Mouse (Mus musculus) intestine, postnatal 0 days (tissue): Measurements from ENCODE around the gene Olfr390. TPM values are rescaled to one million over a fixed set of nuclear protein-coding genes. Genes with fewer than 3 reads are reported as not detected.

ENCODE experiments used
- ATAC-seq: fragments of 200-750 bp; cut with Nextera tagmentation; 2 replicates; pipeline ENCODE4 v1.8.0; 2017; ENCODE audit warnings: mild to moderate bottlenecking, moderate TSS enrichment, moderate library complexity
- H3K27ac ChIP-seq: fragments of 300-500 bp; sonication (generic); 2 replicates; pipeline ENCODE4 v1.5.1; 2014; ENCODE audit warnings: mild to moderate bottlenecking, low read depth, low read length, moderate library complexity
- H3K27me3 ChIP-seq: fragments of 300-500 bp; sonication (generic); replicated peaks from 2 replicates; pipeline ENCODE4 v1.6.1; 2014; ENCODE audit warnings: low read length, mixed read lengths; ENCODE audit not compliant: control insufficient read depth, insufficient read depth
- H3K36me3 ChIP-seq: fragments of 300-500 bp; sonication (generic); 2 replicates; pipeline ENCODE4 v1.6.1; 2014; ENCODE audit warnings: mild to moderate bottlenecking, moderate library complexity; ENCODE audit not compliant: control insufficient read depth, insufficient read depth
- H3K4me1 ChIP-seq: fragments of 300-500 bp; sonication (generic); replicated peaks from 2 replicates; pipeline ENCODE4 v1.6.1; 2014; ENCODE audit warnings: antibody characterized with exemption, low read length, mixed read lengths; ENCODE audit not compliant: control insufficient read depth, insufficient read depth
- H3K4me2 ChIP-seq: fragments of 300-500 bp; sonication (generic); replicated peaks from 2 replicates; pipeline ENCODE4 v1.6.1; 2014; ENCODE audit warnings: low read depth, mild to moderate bottlenecking, moderate library complexity
- H3K4me3 ChIP-seq: fragments of 300-500 bp; sonication (generic); 2 replicates; pipeline ENCODE4 v1.5.1; 2014; ENCODE audit warnings: low read depth, low read length
- H3K9ac ChIP-seq: fragments of 300-500 bp; sonication (generic); 2 replicates; pipeline ENCODE4 v1.6.1; 2014; ENCODE audit warnings: mild to moderate bottlenecking, low read depth, low read length
- H3K9me3 ChIP-seq: fragments of 300-500 bp; sonication (generic); 2 replicates; pipeline ENCODE4 v1.6.1; 2016; ENCODE audit warnings: mixed run types; ENCODE audit not compliant: control insufficient read depth
- CTCF ChIP-seq: sonication (generic); IDR thresholded peaks from 2 replicates; pipeline ENCODE4 v1.5.1; 2016; ENCODE audit warnings: low read depth, mild to moderate bottlenecking, control low read depth, antibody characterized with exemption, moderate library complexity
- WGBS: fragments of 180-500 bp; shearing (Covaris S2); extraction: QIAGEN DNeasy Blood & Tissue Kit; methylation state at CpG from one replicate; pipeline ENCODE4 v1.1.7; 2014; 5-methylcytosine and 5-hydroxymethylcytosine counted together
- polyA plus RNA-seq: library from polyadenylated mRNA; unstranded; fragments of >200 nt; fragmentation: Nextera tagmentation; extraction: Ambion mirVana; gene quantifications from 2 replicates; pipeline ENCODE4 v1.2.1, GENCODE M21; 2015

Olfr390 gene
- not detected in 2 replicates for polyA plus RNA-seq

DNA sequence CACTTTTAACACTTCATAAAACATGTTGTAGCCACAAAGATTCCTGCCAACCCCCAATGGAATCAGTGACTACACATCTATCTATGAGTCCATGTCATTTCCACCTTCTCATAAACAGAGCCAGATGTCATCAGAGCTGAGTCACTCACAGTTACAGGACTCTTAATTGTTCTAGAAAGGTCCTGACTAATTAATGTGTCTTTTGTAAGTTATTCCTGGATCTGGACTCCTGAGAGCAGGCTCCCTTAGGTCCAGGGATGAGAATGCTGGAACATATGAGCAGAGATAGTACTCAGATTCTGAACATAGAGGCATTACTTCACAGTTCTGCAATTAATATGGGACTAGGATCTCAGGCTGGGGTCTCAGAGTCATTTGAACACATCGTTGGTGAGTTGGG lies at the start of gene Olfr390:
Olfr390 (plus strand) TSS at position 301 of the 400 bp plus-strand sequence.
- no peaks in the 10 kb centered on the region for H3K9me3 ChIP-seq
- ATAC-seq: no peak
- no peak within 1 kb of the TSS for H3K27ac ChIP-seq
- TF ChIP-seq CTCF: no peak
- no peak within 1 kb of the TSS for H3K9ac ChIP-seq
- H3K4me1 ChIP-seq: no peaks in the 10 kb centered on the region
- H3K4me3 ChIP-seq: no peak within 1 kb of the TSS
- H3K27me3 ChIP-seq: no peaks in the 10 kb centered on the region
- 67% methylated on average over 1 of the region's 1 CpGs for WGBS
- no peak within 1 kb of the TSS for H3K4me2 ChIP-seq
- no peaks in the 10 kb centered on the region for H3K36me3 ChIP-seq

DNA sequence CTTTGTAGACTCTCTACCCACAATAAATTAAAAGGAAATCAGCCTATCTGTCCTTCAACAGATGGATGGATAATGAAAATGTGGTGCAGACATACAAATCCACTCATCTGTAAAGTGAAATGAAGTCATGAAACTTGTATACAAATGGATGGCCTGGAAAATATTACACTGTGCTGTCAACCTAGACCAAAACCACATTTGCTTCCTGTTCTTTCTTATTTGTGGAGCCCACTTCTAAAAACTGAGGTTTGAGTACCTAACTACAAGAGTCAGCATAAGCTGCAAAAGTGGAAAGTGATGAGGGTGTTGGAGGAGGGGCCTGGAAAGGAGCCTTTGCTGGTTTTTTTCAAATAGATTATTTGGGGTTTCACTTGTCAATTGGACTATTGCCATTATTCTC lies 23.6 kb upstream of the Olfr390 start:
- ATAC-seq: no peak
- no peaks in the 10 kb centered on the region for H3K36me3 ChIP-seq
- no peak overlapping the region for H3K27ac ChIP-seq
- no peak for TF ChIP-seq CTCF
- H3K9me3 ChIP-seq: no peaks in the 10 kb centered on the region
- H3K4me3 ChIP-seq: no peak overlapping the region
- H3K27me3 ChIP-seq: no peaks in the 10 kb centered on the region
- H3K4me1 ChIP-seq: no peaks in the 10 kb centered on the region
- no peak overlapping the region for H3K4me2 ChIP-seq
- H3K9ac ChIP-seq: no peak overlapping the region

DNA sequence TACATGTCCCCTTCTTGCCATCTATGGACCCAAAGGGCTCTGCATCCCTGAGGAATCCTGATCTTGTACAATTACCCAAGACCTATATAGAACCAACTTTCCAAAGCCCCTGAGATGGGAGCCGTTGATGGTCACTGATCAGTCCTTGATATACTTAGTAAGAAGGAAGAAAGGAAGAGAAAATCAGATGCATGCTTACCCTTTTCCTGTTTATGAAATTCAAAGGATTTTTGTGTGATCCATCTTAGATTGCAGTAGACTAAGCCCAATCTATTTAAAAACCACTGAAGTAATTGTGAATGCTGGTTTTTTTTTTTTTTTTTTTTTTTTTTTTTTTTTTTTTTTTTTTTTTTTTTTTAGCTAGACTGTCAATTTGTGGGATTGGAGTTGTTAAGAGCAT lies 2.2 kb upstream of the Olfr390 start, which contains the start of gene Olfr389:
Olfr389 (minus strand) TSS at position 101 of the 400 bp plus-strand sequence.
- 82% methylated on average over 1 of the region's 1 CpGs for WGBS
- Histone ChIP-seq H3K4me3 (no peak within 1 kb of the TSS), H3K9ac (no peak within 1 kb of the TSS), H3K4me1 (no peaks in the 10 kb centered on the region), H3K9me3 (no peaks in the 10 kb centered on the region), H3K27me3 (no peaks in the 10 kb centered on the region), H3K27ac (no peak within 1 kb of the TSS), H3K36me3 (no peaks in the 10 kb centered on the region), H3K4me2 (no peak within 1 kb of the TSS)
- TF ChIP-seq CTCF: no peak
- ATAC-seq: no peak

DNA sequence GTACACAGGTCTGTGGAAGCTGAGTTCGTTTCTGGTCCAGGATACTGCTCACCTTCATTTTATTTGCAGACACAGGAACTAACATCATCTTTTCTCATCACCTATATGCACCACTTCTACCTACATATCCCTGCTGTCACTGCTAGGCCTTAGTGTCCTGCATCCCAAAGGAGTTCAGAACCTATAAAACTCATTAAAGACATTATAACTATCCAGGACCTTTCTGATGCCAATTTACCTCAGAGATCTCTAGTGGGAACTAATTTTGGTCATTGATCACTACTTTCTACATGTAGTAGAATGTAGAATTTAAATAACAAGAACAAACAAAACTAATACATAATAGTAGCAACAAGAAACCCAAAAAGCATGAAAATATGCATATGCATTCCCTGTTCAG lies 20.2 kb downstream of the Olfr390 start, which contains the start of gene Olfr391-ps:
Olfr391-ps (minus strand) TSS at position 101 of the 400 bp plus-strand sequence.
- no peak within 1 kb of the TSS for H3K9ac ChIP-seq
- no peaks in the 10 kb centered on the region for H3K27me3 ChIP-seq
- no peak within 1 kb of the TSS for H3K4me3 ChIP-seq
- WGBS: 23% methylated on average over 1 of the region's 1 CpGs
- H3K27ac ChIP-seq: no peak within 1 kb of the TSS
- H3K36me3 ChIP-seq: no peaks in the 10 kb centered on the region
- no peak within 1 kb of the TSS for H3K4me2 ChIP-seq
- TF ChIP-seq CTCF: no peak
- H3K9me3 ChIP-seq: no peaks in the 10 kb centered on the region
- no peaks in the 10 kb centered on the region for H3K4me1 ChIP-seq
- no peak for ATAC-seq

DNA sequence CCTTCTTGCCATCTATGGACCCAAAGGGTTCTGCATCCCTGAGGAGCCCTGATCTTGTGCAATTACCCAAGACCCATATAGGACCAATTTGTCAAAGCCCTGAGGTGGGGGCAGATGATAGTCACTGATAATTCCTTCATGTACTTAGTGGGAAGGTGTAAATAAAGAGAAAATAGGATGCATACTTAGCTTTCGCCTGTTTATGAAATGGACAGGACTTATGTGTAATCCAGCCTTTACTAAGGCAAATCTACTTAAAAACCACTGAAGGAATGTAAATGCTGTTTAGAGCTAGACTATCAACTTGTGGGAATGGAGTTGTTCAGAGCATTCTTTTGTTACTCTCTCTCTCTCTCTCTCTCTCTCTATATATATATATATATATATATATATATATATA lies 34.2 kb downstream of the Olfr390 start, which contains the start of gene Olfr392:
Olfr392 (minus strand) TSS at position 101 of the 400 bp plus-strand sequence.
- Histone ChIP-seq H3K4me1 (no peaks in the 10 kb centered on the region), H3K9ac (no peak within 1 kb of the TSS), H3K9me3 (no peaks in the 10 kb centered on the region), H3K27me3 (no peaks in the 10 kb centered on the region), H3K4me2 (no peak within 1 kb of the TSS), H3K27ac (no peak within 1 kb of the TSS), H3K4me3 (no peak within 1 kb of the TSS), H3K36me3 (no peaks in the 10 kb centered on the region)
- 82% methylated on average over 1 of the region's 1 CpGs for WGBS
- ATAC-seq: no peak
- TF ChIP-seq CTCF: no peak

Other genes starting within 250 kb of the Olfr390 start
- not detected in 2 replicates for gene Olfr385, start 190.0 kb upstream of the Olfr390 start, polyA plus RNA-seq
- not detected in 2 replicates for gene Olfr384, start 184.4 kb upstream of the Olfr390 start, polyA plus RNA-seq
- gene Zfp735, start 94.2 kb upstream of the Olfr390 start, polyA plus RNA-seq: not detected in 2 replicates
- gene Olfr389, start 2.3 kb upstream of the Olfr390 start, polyA plus RNA-seq: not detected in 2 replicates
- not detected in 2 replicates for gene Olfr391-ps, start 20.1 kb downstream of the Olfr390 start, polyA plus RNA-seq
- gene Olfr392, start 34.1 kb downstream of the Olfr390 start, polyA plus RNA-seq: not detected in 2 replicates
- not detected in 2 replicates for gene Olfr393, start 68.5 kb downstream of the Olfr390 start, polyA plus RNA-seq
- not detected in 2 replicates for gene Olfr394, start 107.8 kb downstream of the Olfr390 start, polyA plus RNA-seq
- gene Olfr395, start 126.3 kb downstream of the Olfr390 start, polyA plus RNA-seq: not detected in 2 replicates
- not detected in 2 replicates for gene Olfr23, start 153.7 kb downstream of the Olfr390 start, polyA plus RNA-seq
- not detected in 2 replicates for gene Olfr397, start 177.9 kb downstream of the Olfr390 start, polyA plus RNA-seq
- gene Olfr398, start 207.4 kb downstream of the Olfr390 start, polyA plus RNA-seq: not detected in 2 replicates